Mouse (Mus musculus) layer of hippocampus, postnatal 10 days (tissue): ENCODE data around the gene Mcts2. TPM values are rescaled to one million over a fixed set of nuclear protein-coding genes. Genes with fewer than 3 reads are reported as not detected.
"Not testable (repeated sequence)": the region's sequence is repeated elsewhere in the genome, so short reads cannot be mapped to it uniquely, and the experiment has no call there.

Source experiments
- DNase-seq, 2 experiments: peaks; one replicate each; pipeline ENCODE4 v3.0.0; 2021; ENCODE audit warnings: low spot score in 2 of 2
- long read RNA-seq: library from polyadenylated mRNA; stranded (forward); transcript quantifications from one replicate; pipeline ENCODE4 v2.0.0, GENCODE M21; 2023
- total RNA-seq, 2 experiments: library from RNA; stranded (reverse); gene quantifications; 2 replicates each; pipeline ENCODE4 v1.2.3; 2021

Gene Mcts2
- total RNA-seq, result 10 to 100 TPM; 25.3 to 25.7 TPM
- long read RNA-seq, transcript Mcts2-201 (1 exons, 912 nt), result major isoform, 12 of 12 reads
- long read RNA-seq, partial matches to known transcripts, result 0 of 12 reads
- long read RNA-seq, other reads (novel, unspliced or antisense), result 0 of 12 reads

GRCm38 (mm10) chr2:152686806-152687267, at the start of gene Mcts2:
Gene Mcts2 (plus strand): TSS chr2:152687035.
- peak; percentile 93 to 94 for DNase-seq

- no peak for DNase-seq
These were observed 49.5 kb upstream of the Mcts2 start for GRCm38 (mm10) chr2:152637381-152637780.

- DNase-seq, result no peak
These were observed 48.0 kb upstream of the Mcts2 start for GRCm38 (mm10) chr2:152638865-152639264.

- DNase-seq, result no peak
These were observed 47.3 kb upstream of the Mcts2 start for GRCm38 (mm10) chr2:152639406-152640113.

GRCm38 (mm10) chr2:152652901-152653620, 33.8 kb upstream of the Mcts2 start:
- no peak for DNase-seq

- peak; percentile 35 to 54 for DNase-seq
These were observed 32.7 kb upstream of the Mcts2 start for GRCm38 (mm10) chr2:152653874-152654715.

GRCm38 (mm10) chr2:152657398-152657797, 29.4 kb upstream of the Mcts2 start:
- DNase-seq, result no peak

GRCm38 (mm10) chr2:152661163-152661562, 25.7 kb upstream of the Mcts2 start:
- no peak for DNase-seq

- not testable (repeated sequence) for DNase-seq
These were observed 20.6 kb upstream of the Mcts2 start for GRCm38 (mm10) chr2:152666191-152666590.

GRCm38 (mm10) chr2:152669256-152669638, 17.6 kb upstream of the Mcts2 start, which contains the start of gene H13:
Gene H13 (plus strand): TSS chr2:152669461.
- peak; percentile 92 to 94 for DNase-seq

GRCm38 (mm10) chr2:152669639-152670484, 17.0 kb upstream of the Mcts2 start:
- peak; percentile 34 to 51 for DNase-seq

- peak in 1 of 2 experiments; percentile 39 for DNase-seq
These were observed 15.7 kb upstream of the Mcts2 start for GRCm38 (mm10) chr2:152670983-152671641.

- DNase-seq, result no peak
These were observed 15.2 kb upstream of the Mcts2 start for GRCm38 (mm10) chr2:152671642-152671999.

GRCm38 (mm10) chr2:152672166-152672565, 14.7 kb upstream of the Mcts2 start:
- DNase-seq, result no peak

- DNase-seq, result no peak
These were observed 12.7 kb upstream of the Mcts2 start for GRCm38 (mm10) chr2:152674148-152674547.

GRCm38 (mm10) chr2:152675252-152675791, 11.5 kb upstream of the Mcts2 start:
- no peak for DNase-seq

- DNase-seq, result no peak
These were observed 8.5 kb upstream of the Mcts2 start for GRCm38 (mm10) chr2:152678302-152678701.

GRCm38 (mm10) chr2:152678925-152679324, 7.9 kb upstream of the Mcts2 start:
- DNase-seq, result no peak

- DNase-seq, result peak in 1 of 2 experiments; percentile 30
These were observed 7.0 kb upstream of the Mcts2 start for GRCm38 (mm10) chr2:152679701-152680355.
